9 mouse cellular contexts compared by ENCODE assay signal in genomic region chr10:53347787-53348755, GRCm38 (mm10). TPM values are rescaled to one million over a fixed set of nuclear protein-coding genes. Genes with fewer than 3 reads are reported as not detected.
DNase-seq lines count a peak whose midpoint lies in the region; ATAC-seq lines count a peak whose summit lies in the region.
"Had no signal": no experiment of that assay in that cellular context is flagged by ENCODE, and none has a peak within 500 bp of the region (broad histone marks: within the 10 kb centered on the region; RNA-seq: fewer than 3 reads in every experiment).

No protein-coding gene starts in this region.

- peak; percentile 30 for DNase-seq in adrenal gland, adult 2 months
- no peak for DNase-seq in adrenal gland, postnatal 25 days
- DNase-seq in adipocyte (ENCODE audit: low spot score): peak; percentile 85
- DNase-seq in embryo, embryonic 9.5 days (ENCODE audit: extremely low spot score): peak; percentile 59
- peak; percentile 49 for DNase-seq in layer of hippocampus, adult 9-11 months
- peak; percentile 19 to 30 for DNase-seq in right cerebral cortex, postnatal 36 days (ENCODE audit: low spot score in 2 of 2)

- H3K9ac ChIP-seq in hindbrain, embryonic 13.5 days: no peak overlapping the region

- no peak overlapping the region for H3K27ac ChIP-seq in hindbrain, embryonic 13.5 days
- H3K27ac ChIP-seq: macrophage had no signal

- H3K9me3 ChIP-seq in hindbrain, embryonic 13.5 days: no peaks in the 10 kb centered on the region

- 61% methylated on average over 10 of the region's 10 CpGs for WGBS in hindbrain, embryonic 13.5 days

- 0 out of 2 replicates have a peak, but pooled peaks cover 3% of the 10 kb centered on the region for H3K36me3 ChIP-seq in hindbrain, embryonic 13.5 days

- H3K4me3 ChIP-seq in hindbrain, embryonic 13.5 days: no peak overlapping the region

- no peak overlapping the region for H3K4me2 ChIP-seq in hindbrain, embryonic 13.5 days

- peaks cover 15% of the 10 kb centered on the region for H3K4me1 ChIP-seq in hindbrain, embryonic 13.5 days (replicated peaks)

- ATAC-seq in hindbrain, embryonic 13.5 days (ENCODE audit: low FRiP score): peak; percentile 67
- peak; percentile 94 for ATAC-seq in megakaryocyte progenitor cell, adult 5-6 weeks (replicated peaks; ENCODE audit: poor library complexity)

- H3K27me3 ChIP-seq in hindbrain, embryonic 13.5 days: no peaks in the 10 kb centered on the region

RNA-seq across cellular contexts. Expression of gene Pln, which starts 10.6 kb away (rescaled TPM):
- under 1 TPM; 0.35 to 0.41 TPM for total RNA-seq in adrenal gland, adult 2 months (2021)
- 0.35 and 0.47 TPM in 2 replicates for polyA plus RNA-seq in adrenal gland, adult 2 months (2012; rRNA removed)
- total RNA-seq in adrenal gland, postnatal 25 days (2021): 0.27 TPM in 1 of 2 replicates, not detected in the other
- 1.5 and 1.8 TPM in 2 replicates for polyA plus RNA-seq in hindbrain, embryonic 13.5 days (2015; fragmentation: Nextera tagmentation; extraction: Ambion mirVana)
- 0.64 TPM in 1 of 2 replicates, not detected in the other for total RNA-seq in megakaryocyte progenitor cell, adult 5-6 weeks (2015)
- 0.07 and 0.21 TPM in 2 replicates for total RNA-seq in megakaryocyte progenitor cell, adult 5-6 weeks (2017)
- polyA plus RNA-seq: macrophage had no signal

RNA-seq across cellular contexts. Expression of gene Cep85l, which starts 31.7 kb away (rescaled TPM):
- total RNA-seq in adrenal gland, adult 2 months (2021): 10 to 100 TPM in 1 of 2 experiments, 1 to 10 TPM in 1; 9.5 to 10.6 TPM
- 3.6 TPM in 2 replicates for polyA plus RNA-seq in adrenal gland, adult 2 months (2012; rRNA removed)
- total RNA-seq in adrenal gland, postnatal 25 days (2021): 12.5 and 13.8 TPM in 2 replicates
- polyA plus RNA-seq in hindbrain, embryonic 13.5 days (2015; fragmentation: Nextera tagmentation; extraction: Ambion mirVana): 5.7 TPM in 2 replicates
- total RNA-seq in megakaryocyte progenitor cell, adult 5-6 weeks (2015): 34.0 and 37.0 TPM in 2 replicates
- 34.9 and 44.2 TPM in 2 replicates for total RNA-seq in megakaryocyte progenitor cell, adult 5-6 weeks (2017)
